Mouse (Mus musculus): ENCODE results near the gene Nedd8. TPM values are rescaled to one million over a fixed set of nuclear protein-coding genes. Genes with fewer than 3 reads are reported as not detected.

The Nedd8 gene
- polyA plus RNA-seq, 1 experiment from 2014 or later = 529 TPM

- Histone ChIP-seq H3K4me3 (replicated peaks; ENCODE audit: low read depth, low read length) (no peak overlapping the region), H3K27me3 (ENCODE audit: control insufficient read depth, insufficient read depth, low read length) (no peaks in the 10 kb centered on the region), H3K4me1 (ENCODE audit: control insufficient read depth, insufficient read depth, low read length) (no peaks in the 10 kb centered on the region), H3K9ac (replicated peaks; ENCODE audit: low read length) (no peak overlapping the region), H3K27ac (replicated peaks; ENCODE audit: low read depth, low read length) (no peak overlapping the region), H3K36me3 (ENCODE audit: control insufficient read depth, insufficient read depth, low read length) (peaks cover 2% of the 10 kb centered on the region; the same call in 1 of the 2 replicates), H3K9me3 (ENCODE audit: control insufficient read depth, low read length) (no peaks in the 10 kb centered on the region), H3K4me2 (ENCODE audit: low read length) (no peak overlapping the region)
- WGBS = 54% methylated on average over 2 of the region's 2 CpGs
- ATAC-seq (ENCODE audit: low FRiP score, low TSS enrichment) (no peak), DNase-seq (no peak)
Measured at GRCm38 (mm10) chr14:55615876-55616275, 56.0 kb downstream of the Nedd8 start.

- H3K9me3 ChIP-seq (ENCODE audit: control insufficient read depth, low read length) = no peaks in the 10 kb centered on the region
- ATAC-seq (ENCODE audit: low FRiP score, low TSS enrichment) = no peak
- WGBS = 84% methylated on average over 7 of the region's 7 CpGs
- no peaks in the 10 kb centered on the region for H3K27me3 ChIP-seq (ENCODE audit: control insufficient read depth, insufficient read depth, low read length)
- no peak overlapping the region for H3K4me2 ChIP-seq (ENCODE audit: low read length)
- H3K4me3 ChIP-seq (replicated peaks; ENCODE audit: low read depth, low read length) = no peak overlapping the region
- no peaks in the 10 kb centered on the region for H3K4me1 ChIP-seq (ENCODE audit: control insufficient read depth, insufficient read depth, low read length)
- no peak for DNase-seq
- H3K9ac ChIP-seq (replicated peaks; ENCODE audit: low read length) = no peak overlapping the region
- H3K36me3 ChIP-seq (ENCODE audit: control insufficient read depth, insufficient read depth, low read length) = peaks cover 12% of the 10 kb centered on the region
- H3K27ac ChIP-seq (replicated peaks; ENCODE audit: low read depth, low read length) = no peak overlapping the region
Measured at GRCm38 (mm10) chr14:55614565-55615178, 57.3 kb downstream of the Nedd8 start.

- 62% methylated on average over 6 of the region's 6 CpGs for WGBS
- Histone ChIP-seq H3K27me3 (ENCODE audit: control insufficient read depth, insufficient read depth, low read length) (no peaks in the 10 kb centered on the region), H3K4me3 (replicated peaks; ENCODE audit: low read depth, low read length) (no peak overlapping the region), H3K9ac (replicated peaks; ENCODE audit: low read length) (no peak overlapping the region), H3K4me1 (ENCODE audit: control insufficient read depth, insufficient read depth, low read length) (no peaks in the 10 kb centered on the region), H3K4me2 (ENCODE audit: low read length) (no peak overlapping the region), H3K36me3 (ENCODE audit: control insufficient read depth, insufficient read depth, low read length) (peaks cover 26% of the 10 kb centered on the region), H3K27ac (replicated peaks; ENCODE audit: low read depth, low read length) (no peak overlapping the region), H3K9me3 (ENCODE audit: control insufficient read depth, low read length) (no peaks in the 10 kb centered on the region)
- ATAC-seq (ENCODE audit: low FRiP score, low TSS enrichment) (no peak), DNase-seq (no peak)
Measured at GRCm38 (mm10) chr14:55613346-55613745, 58.6 kb downstream of the Nedd8 start.

Other genes starting within 250 kb of the Nedd8 start
- 11.5 and 13.3 TPM in 2 replicates for gene Dhrs4, start 193.4 kb downstream of the Nedd8 start, polyA plus RNA-seq (2014; fragmentation: Nextera tagmentation; extraction: Ambion mirVana)
- 34.7 and 34.8 TPM in 2 replicates for gene Carmil3, start 181.5 kb downstream of the Nedd8 start, polyA plus RNA-seq (2014; fragmentation: Nextera tagmentation; extraction: Ambion mirVana)
- 0.74 and 1.4 TPM in 2 replicates for gene Cpne6, start 161.7 kb downstream of the Nedd8 start, polyA plus RNA-seq (2014; fragmentation: Nextera tagmentation; extraction: Ambion mirVana)
- gene Nrl, start 147.1 kb downstream of the Nedd8 start, polyA plus RNA-seq (2014; fragmentation: Nextera tagmentation; extraction: Ambion mirVana) = 0.24 TPM in 1 of 2 replicates, not detected in the other
- 15.8 and 16.2 TPM in 2 replicates for gene Pck2, start 131.9 kb downstream of the Nedd8 start, polyA plus RNA-seq (2014; fragmentation: Nextera tagmentation; extraction: Ambion mirVana)
- gene Dcaf11, start 112.1 kb downstream of the Nedd8 start, polyA plus RNA-seq (2014; fragmentation: Nextera tagmentation; extraction: Ambion mirVana) = 133 and 134 TPM in 2 replicates
- 1.7 and 2.1 TPM in 2 replicates for gene A730061H03Rik, start 111.7 kb downstream of the Nedd8 start, polyA plus RNA-seq (2014; fragmentation: Nextera tagmentation; extraction: Ambion mirVana)
- gene Fitm1, start 96.5 kb downstream of the Nedd8 start, polyA plus RNA-seq (2014; fragmentation: Nextera tagmentation; extraction: Ambion mirVana) = not detected in 2 replicates
- 189 and 217 TPM in 2 replicates for gene Psme1, start 94.0 kb downstream of the Nedd8 start, polyA plus RNA-seq (2014; fragmentation: Nextera tagmentation; extraction: Ambion mirVana)
- gene Emc9, start 86.8 kb downstream of the Nedd8 start, polyA plus RNA-seq (2014; fragmentation: Nextera tagmentation; extraction: Ambion mirVana) = 17.3 and 32.8 TPM in 2 replicates
- 165 and 182 TPM in 2 replicates for gene Psme2, start 81.0 kb downstream of the Nedd8 start, polyA plus RNA-seq (2014; fragmentation: Nextera tagmentation; extraction: Ambion mirVana)
- 15.6 and 17.1 TPM in 2 replicates for gene Rnf31, start 80.4 kb downstream of the Nedd8 start, polyA plus RNA-seq (2014; fragmentation: Nextera tagmentation; extraction: Ambion mirVana)
- gene Irf9, start 68.6 kb downstream of the Nedd8 start, polyA plus RNA-seq (2014; fragmentation: Nextera tagmentation; extraction: Ambion mirVana) = 7.2 and 11.5 TPM in 2 replicates
- 2.6 and 8.2 TPM in 2 replicates for gene Rec8, start 54.1 kb downstream of the Nedd8 start, polyA plus RNA-seq (2014; fragmentation: Nextera tagmentation; extraction: Ambion mirVana)
- 107 and 111 TPM in 2 replicates for gene Ipo4, start 36.2 kb downstream of the Nedd8 start, polyA plus RNA-seq (2014; fragmentation: Nextera tagmentation; extraction: Ambion mirVana)
- gene Gm49378, start 34.2 kb downstream of the Nedd8 start, polyA plus RNA-seq (2014; fragmentation: Nextera tagmentation; extraction: Ambion mirVana) = 2.6 and 4.1 TPM in 2 replicates
- 44.7 and 53.8 TPM in 2 replicates for gene Tm9sf1, start 28.3 kb downstream of the Nedd8 start, polyA plus RNA-seq (2014; fragmentation: Nextera tagmentation; extraction: Ambion mirVana)
- gene Tssk4, start 21.9 kb downstream of the Nedd8 start, polyA plus RNA-seq (2014; fragmentation: Nextera tagmentation; extraction: Ambion mirVana) = 0.35 and 0.47 TPM in 2 replicates
- 74.8 and 78.9 TPM in 2 replicates for gene Mdp1, start 11.6 kb downstream of the Nedd8 start, polyA plus RNA-seq (2014; fragmentation: Nextera tagmentation; extraction: Ambion mirVana)
- gene Gmpr2, start 183 bp downstream of the Nedd8 start, polyA plus RNA-seq (2014; fragmentation: Nextera tagmentation; extraction: Ambion mirVana) = 41.0 and 42.3 TPM in 2 replicates
- 23.4 and 26.9 TPM in 2 replicates for gene Tinf2, start 9.7 kb upstream of the Nedd8 start, polyA plus RNA-seq (2014; fragmentation: Nextera tagmentation; extraction: Ambion mirVana)
- 0.14 and 0.36 TPM in 2 replicates for gene Tgm1, start 41.8 kb upstream of the Nedd8 start, polyA plus RNA-seq (2014; fragmentation: Nextera tagmentation; extraction: Ambion mirVana)
- 39.4 and 48.5 TPM in 2 replicates for gene Rabggta, start 50.1 kb upstream of the Nedd8 start, polyA plus RNA-seq (2014; fragmentation: Nextera tagmentation; extraction: Ambion mirVana)
- 60.1 and 65.1 TPM in 2 replicates for gene Dhrs1, start 73.6 kb upstream of the Nedd8 start, polyA plus RNA-seq (2014; fragmentation: Nextera tagmentation; extraction: Ambion mirVana)
- 25.0 and 31.2 TPM in 2 replicates for gene Nop9, start 73.6 kb upstream of the Nedd8 start, polyA plus RNA-seq (2014; fragmentation: Nextera tagmentation; extraction: Ambion mirVana)
- 0.18 and 0.19 TPM in 2 replicates for gene Cideb, start 86.3 kb upstream of the Nedd8 start, polyA plus RNA-seq (2014; fragmentation: Nextera tagmentation; extraction: Ambion mirVana)
- gene Ltb4r2, start 89.3 kb upstream of the Nedd8 start, polyA plus RNA-seq (2014; fragmentation: Nextera tagmentation; extraction: Ambion mirVana) = 0.32 and 0.69 TPM in 2 replicates
- 0.77 TPM in 1 of 2 replicates, not detected in the other for gene Ltb4r1, start 93.8 kb upstream of the Nedd8 start, polyA plus RNA-seq (2014; fragmentation: Nextera tagmentation; extraction: Ambion mirVana)
- gene Adcy4, start 112.0 kb upstream of the Nedd8 start, polyA plus RNA-seq (2014; fragmentation: Nextera tagmentation; extraction: Ambion mirVana) = 2.4 and 3.2 TPM in 2 replicates
- 0.77 and 1.8 TPM in 2 replicates for gene Ripk3, start 116.7 kb upstream of the Nedd8 start, polyA plus RNA-seq (2014; fragmentation: Nextera tagmentation; extraction: Ambion mirVana)
- gene Nfatc4, start 151.0 kb upstream of the Nedd8 start, polyA plus RNA-seq (2014; fragmentation: Nextera tagmentation; extraction: Ambion mirVana) = 6.2 and 8.7 TPM in 2 replicates
- gene Nynrin, start 181.9 kb upstream of the Nedd8 start, polyA plus RNA-seq (2014; fragmentation: Nextera tagmentation; extraction: Ambion mirVana) = 6.5 and 11.2 TPM in 2 replicates
- 0.19 and 0.20 TPM in 2 replicates for gene Cbln3, start 212.3 kb upstream of the Nedd8 start, polyA plus RNA-seq (2014; fragmentation: Nextera tagmentation; extraction: Ambion mirVana)
- gene Khnyn, start 212.8 kb upstream of the Nedd8 start, polyA plus RNA-seq (2014; fragmentation: Nextera tagmentation; extraction: Ambion mirVana) = 6.5 and 7.1 TPM in 2 replicates
- 125 and 142 TPM in 2 replicates for gene Sdr39u1, start 228.2 kb upstream of the Nedd8 start, polyA plus RNA-seq (2014; fragmentation: Nextera tagmentation; extraction: Ambion mirVana)